Mouse (Mus musculus) adrenal gland, adult 18-20 months (tissue): Measurements from ENCODE around the gene Fam49a. TPM values are rescaled to one million over a fixed set of nuclear protein-coding genes. Genes with fewer than 3 reads are reported as not detected.
A peak's percentile ranks its signal among the peaks of the same experiment; 100 is the strongest.

Experiments
- DNase-seq, 2 experiments: peaks; one replicate each; pipeline ENCODE4 v3.0.0; 2021 to 2022; ENCODE audit warnings: low spot score in 2 of 2
- total RNA-seq, 2 experiments: library from RNA; stranded (reverse); gene quantifications; 1 replicate in 1 of 2; 2 replicates in 1 of 2; pipeline ENCODE4 v1.2.3; 2021

The Fam49a gene
- total RNA-seq, 2 experiments from 2014 or later: 15.0 to 18.8 TPM

DNA sequence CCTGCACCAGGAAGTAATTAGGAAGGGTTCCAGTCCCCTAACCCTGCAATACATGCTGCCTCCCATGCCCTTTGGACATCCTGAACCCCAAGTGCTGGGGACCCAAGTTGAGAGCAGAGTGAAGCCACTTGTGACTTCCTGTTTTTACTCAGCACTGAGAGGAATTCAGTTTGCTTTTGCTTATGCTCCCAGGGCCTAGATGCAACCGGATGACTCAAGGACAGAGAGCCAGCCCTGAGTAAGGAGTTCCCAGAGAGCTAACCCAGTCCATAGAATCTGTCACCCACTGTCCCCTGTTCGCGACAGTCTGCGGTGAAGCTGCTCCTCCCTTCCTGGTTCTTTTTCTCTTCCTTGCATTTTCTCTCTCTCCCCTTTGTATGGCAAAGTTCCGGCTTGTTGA is 2.2 kb downstream of the Fam49a start:
- no peak for DNase-seq

DNA sequence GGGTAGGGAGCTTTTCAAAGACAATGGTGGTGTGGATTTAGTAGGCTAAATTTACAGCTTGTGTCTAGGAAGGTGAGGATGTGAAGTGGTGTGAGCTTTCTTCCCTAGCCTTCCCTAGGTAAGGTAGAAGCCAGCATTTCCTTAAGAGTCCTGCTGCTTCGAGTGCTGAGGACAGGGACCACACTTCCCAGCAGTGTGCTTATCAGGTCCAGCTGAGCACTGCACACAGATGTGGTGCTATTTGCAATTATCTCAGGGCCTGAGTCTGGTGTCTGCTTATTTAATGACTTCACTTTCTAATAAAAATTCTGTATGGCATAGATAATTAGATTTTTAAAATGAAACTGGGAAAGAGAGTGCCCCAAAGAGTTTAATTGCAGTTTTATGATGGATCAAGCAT is 4.6 kb downstream of the Fam49a start:
- no peak for DNase-seq

DNA sequence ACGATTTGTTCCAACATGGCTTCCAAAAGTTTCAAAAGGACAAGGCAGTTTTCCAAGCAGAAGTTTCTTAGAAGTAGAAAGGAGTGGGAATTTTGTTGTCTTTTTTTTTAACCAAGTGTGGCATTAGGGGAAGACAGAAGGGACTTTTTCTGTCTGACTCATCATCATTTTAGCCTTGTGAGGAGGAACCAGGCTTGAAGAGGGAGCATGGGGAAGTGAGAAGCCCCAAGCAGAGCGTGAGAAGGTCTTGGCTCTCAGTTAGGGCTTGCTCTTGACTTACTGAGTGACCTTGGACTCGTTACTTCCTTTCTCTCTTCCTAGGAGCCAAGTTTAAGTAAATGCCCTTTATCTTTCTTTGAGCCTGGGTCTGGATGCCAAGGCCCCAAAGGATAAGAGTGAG is 8.6 kb downstream of the Fam49a start:
- no peak for DNase-seq

DNA sequence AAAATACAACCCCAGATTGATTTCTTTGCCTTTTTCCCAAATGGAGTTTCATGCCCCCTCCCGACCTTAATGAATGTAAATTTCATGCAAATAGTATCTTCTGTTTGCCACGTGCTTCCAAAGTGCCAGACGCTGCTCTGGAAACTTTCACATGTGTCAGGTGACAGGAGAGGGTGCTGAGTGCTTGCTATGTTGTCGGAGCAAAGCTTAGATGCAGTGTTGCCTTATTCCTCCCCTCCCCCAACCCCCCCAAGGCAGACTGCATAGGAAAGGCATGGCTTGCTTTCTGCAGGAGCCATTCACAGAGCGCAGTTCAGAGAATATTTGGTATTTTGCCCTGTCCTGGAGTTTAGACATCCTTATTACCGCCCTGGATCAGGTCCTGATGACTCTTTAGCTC is 12.2 kb downstream of the Fam49a start:
- DNase-seq: no peak

DNA sequence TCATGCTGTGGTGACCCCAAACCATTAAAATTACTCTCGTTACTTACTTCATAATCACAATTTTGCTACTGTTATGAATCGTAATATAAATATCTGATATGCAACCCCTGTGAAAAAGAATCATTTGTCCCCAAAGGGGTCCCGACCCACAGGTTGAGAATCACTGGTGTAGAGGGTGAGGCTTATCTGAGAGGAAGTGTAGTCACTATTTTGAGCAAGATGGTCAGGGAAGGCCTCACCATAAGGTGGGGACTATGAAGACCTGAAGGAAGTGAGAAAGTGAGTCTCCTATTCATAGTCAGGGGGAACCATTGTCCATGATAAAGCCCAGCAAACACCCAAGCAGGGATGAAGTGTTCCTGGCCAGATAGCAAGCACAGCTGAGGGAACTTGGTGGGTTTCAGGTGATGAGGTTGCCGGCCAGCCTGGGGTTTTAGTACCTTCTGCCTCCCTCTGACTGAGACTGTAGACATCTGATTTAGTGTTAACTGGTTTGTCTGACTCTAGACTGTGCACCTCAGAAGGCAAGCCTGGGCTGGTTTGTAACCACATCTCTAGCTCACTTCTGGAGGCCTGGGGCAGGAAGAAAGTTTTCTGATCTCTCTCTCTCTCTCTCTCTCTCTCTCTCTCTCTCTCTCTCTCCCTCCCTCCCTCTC is 13.3 kb downstream of the Fam49a start:
- no peak for DNase-seq

DNA sequence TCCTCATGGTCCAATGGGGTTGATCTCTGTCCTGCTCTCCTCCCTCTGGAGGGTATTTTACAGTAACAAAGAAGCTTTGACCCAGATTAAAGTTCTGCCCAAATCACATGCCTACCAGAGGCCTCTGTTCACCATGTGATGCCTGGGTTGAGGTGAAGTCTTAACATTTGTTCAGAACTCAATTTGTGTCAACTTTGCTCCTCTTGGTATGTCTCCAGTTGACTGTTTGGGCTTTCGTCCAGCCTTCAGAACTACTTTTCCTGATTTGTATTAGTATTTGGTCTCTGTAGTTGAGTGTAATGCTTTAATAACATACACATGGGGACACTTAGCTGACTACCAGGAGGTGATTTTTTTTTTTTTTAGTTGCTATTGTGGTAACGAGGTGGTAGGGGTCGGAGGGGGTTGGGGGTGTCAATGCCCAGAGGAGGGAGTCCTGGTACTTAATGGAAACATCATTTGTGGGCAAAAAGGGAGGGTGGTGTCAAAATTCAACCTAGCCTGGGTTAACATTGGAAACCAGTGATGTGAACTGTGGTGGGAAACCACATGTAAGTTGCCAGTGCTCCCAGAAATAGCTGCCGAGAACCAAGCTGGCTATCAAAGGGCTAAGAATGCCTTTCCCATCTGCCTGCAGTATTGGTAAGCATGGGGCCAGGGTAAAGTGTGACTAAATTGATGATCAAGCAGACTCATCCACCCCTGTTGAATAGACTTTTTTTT is 16.0 kb downstream of the Fam49a start:
- DNase-seq: no peak

DNA sequence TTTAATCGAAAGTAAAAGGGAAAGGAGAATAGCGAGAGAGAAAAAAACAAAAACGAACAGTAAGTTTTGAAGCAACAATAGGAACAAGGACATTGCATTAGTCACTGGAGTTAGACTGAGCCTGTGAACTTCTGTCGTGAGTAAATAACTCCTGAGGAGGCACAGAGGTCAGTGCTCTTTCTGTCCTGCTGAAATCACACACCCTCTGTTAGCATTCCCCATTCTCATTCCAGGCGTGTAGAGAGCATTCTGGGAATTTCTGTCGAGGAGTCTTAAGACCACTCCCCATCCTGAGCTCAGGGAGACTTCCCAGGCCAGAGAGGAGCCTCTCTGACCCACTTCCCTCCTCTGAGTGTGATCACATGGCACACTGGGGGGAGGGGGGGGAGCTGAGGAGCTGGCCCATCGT is 16.5 kb downstream of the Fam49a start:
- DNase-seq: peak in 1 of 2 experiments; percentile 36

DNA sequence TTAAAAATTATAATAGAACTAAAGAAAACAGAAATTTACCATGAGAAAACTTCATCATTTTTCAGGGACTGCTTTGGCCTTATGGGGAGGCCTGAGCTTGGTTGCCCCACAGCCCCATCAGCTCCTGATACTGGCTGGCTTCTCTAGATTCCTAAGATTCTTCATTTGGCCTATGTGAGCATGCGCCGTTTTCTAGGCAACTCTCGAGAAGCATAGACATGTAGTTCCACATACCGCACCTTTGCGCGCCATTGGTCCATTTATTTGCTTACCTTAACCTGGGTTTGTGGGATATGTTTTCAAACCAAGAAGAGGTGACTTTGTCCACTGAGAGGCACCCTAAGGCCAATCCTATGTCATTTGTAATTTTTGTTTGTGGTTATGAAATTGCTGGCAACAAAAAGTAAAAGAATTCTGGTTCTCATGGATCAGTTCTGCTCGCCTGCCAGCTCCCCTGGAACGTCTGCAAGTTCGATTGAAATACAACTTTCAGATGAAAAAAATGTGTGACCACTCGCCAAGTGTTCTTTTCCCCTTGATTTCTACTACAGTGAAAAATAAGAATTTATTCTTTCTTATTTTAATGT is 21.9 kb downstream of the Fam49a start:
- DNase-seq: no peak

DNA sequence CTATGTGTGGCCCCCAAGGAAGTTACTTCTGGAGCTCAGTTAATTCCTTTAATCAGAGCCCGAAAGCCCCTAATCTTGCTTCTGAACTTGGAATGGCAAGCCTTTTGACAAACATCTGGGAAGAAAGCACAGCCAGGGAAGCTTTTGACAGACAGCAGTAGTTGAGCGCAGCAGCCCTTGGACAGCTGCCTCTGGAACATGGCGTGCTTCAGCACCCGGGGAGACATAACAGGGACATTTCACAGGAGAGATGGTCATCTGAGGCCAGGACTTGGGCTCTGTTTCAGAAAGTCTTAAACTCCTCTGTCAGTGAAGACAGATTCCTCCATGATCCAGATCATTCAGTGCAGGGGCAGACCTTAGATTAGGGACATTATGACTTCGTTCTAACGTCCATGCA is 22.6 kb downstream of the Fam49a start:
- no peak for DNase-seq

DNA sequence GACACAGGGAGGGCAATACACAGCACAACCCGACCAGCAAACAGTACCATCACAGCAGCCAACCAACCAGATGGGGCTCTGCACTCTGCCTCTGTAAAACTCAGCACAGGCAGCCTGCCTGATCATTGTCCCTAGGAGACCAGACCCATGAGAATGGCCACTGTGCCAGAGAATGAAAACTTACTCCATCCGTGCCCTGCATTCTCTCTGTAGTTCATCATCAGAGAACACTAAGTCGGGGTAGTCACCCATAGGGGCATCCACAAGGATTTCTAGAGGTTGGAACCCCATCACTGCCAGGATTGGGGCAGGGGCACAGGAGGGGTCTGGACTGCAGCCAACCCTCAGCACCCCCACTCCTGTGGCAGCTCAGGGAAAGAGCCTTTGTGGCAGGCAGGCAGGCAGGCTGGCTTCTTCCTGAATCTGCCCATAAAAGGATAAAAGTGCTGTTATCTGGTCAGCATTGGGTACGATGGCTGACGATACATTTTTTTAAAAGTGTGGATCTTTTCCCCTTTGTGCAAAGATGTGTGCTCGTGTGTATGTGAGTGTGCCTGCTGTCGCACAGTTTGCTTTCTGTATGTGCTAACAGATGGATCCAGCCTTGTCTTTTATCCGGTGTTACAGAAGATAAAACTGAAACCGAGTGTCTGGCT is 25.3 kb downstream of the Fam49a start:
- DNase-seq: no peak

DNA sequence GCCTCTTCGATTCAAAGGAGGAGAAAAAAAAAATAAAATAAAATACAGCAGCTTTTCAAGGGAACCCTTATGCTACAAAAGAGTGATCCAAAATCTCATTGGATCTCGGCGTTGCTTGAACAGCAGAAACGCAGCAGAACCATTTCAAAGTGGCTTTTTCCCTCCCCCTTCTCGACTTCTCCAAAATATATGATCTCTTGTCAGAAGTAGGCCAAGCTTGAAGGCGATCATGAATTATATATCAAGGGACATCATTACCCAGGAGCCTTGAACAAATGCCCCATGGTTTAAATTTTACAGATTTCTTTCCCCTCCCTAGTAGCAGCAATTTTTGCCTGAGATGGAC is 25.8 kb downstream of the Fam49a start:
- DNase-seq: no peak

DNA sequence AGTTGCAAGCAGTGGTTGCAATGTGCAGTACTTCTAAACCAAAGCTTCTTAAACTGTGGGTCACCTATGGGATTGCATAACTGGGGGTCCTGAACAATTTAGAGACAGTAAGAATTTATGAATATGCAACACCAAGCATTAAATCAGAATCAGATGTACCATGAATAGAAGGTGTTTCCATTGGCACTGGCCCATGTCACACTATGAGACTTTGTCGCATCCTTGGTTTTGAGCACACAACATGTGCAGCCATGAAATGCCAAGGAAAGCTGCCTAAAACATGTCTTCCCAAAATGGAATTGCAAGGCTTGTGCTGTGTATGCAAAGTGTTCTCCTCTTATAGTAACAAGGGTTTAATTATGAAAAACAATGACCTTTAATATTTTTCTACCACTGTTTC is 26.6 kb downstream of the Fam49a start:
- no peak for DNase-seq

DNA sequence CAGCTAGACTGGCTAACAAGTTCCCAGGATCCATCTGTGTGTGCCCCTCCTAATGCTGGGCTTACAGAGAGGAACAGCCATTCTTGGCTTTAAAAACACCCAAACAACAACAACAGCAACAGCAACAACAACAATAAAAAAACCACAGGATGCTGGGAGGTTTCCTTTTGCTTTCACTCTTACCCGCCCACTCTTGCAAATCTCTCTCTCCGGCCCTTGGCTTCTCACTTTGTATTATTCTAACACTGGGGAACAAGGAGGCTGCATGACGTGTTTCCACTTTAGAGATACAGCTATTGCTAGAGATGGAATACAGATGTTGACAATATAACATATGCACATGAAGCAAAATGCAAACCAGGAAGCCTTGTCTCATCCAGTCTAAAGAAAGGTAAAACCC is 27.7 kb downstream of the Fam49a start:
- no peak for DNase-seq

DNA sequence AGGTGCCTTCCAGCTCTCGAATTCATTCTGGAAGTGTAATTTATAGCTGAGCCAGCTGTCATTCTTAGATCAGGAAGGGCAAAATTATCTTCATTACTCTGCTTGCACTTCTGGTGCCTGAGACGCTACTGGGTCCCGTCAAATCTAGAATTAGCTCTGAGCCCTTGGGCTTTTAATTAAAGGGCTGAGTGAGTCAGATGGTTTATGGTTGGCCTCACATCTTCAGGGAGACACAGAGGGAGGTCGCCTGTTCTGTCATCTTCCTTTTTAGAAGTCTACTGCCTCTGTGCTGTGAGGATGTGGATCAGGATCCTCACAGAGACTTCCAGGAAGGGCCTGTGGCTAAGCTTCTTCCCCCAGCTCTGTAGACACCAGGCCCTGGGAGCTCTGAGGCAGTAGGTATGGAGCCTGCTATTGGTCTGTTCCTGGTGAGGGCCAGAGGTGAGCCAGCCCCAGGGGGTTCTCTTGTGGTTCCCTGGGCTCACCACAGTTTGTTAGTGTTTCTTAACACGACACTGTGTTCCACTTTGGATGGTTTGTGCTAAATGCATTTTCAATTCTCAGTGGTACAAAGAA is 30.2 kb downstream of the Fam49a start:
- no peak for DNase-seq

DNA sequence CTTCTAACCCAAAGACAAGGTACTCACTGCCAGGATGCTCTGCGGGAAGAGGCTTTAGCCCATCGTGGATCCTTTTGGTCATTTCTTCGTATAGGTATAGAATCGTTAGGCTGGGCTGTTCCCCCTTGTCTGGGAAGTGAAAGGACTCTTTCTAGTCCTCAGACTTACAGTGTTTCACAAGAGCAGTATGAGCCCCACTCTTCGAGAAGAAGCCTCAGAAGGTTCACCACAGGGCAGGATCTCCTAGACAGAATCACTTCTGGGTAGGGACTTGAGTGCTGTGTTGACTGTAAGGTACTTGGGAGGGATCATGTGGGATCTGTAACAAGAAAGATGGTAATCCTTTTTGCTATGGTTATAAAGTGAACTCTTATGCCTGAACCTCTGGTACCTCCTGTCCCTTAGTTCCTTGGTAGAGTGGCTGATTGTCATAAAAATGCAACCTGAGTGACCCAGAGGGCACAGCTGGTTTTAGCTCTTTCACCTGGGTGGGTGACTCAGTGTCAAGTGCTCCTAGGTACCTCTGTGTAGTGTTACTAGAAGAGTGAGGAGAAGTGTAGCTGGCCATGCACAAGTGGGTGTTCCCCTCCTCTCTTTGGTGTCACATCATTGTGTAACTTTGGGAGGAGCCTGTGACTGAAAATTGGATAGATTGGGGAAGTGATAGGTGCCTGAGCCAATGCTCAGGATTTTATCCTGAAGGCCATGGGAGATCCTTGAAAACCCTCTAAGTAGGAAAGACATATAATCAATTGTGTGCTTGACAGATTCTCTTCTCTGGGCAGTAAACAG is 32.6 kb downstream of the Fam49a start:
- DNase-seq: no peak

DNA sequence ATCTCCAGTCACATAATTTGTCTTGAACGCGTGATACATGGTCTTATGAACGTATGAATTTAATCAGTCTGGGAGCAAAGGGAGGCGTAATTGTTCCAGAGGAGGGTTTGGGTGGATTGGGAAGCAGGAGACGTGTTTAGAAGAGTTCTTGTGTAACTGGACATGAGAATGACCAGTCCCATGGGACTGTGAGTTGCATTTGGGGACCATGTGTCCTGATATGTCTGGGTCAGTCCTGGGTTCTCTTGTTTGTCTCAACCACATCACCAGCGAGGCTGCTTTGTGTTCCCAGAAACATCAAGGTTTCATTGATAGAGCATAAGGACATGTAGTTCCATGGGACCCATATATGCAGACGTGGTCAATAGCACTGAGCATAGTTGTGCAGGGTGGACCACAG is 36.5 kb downstream of the Fam49a start:
- no peak for DNase-seq

DNA sequence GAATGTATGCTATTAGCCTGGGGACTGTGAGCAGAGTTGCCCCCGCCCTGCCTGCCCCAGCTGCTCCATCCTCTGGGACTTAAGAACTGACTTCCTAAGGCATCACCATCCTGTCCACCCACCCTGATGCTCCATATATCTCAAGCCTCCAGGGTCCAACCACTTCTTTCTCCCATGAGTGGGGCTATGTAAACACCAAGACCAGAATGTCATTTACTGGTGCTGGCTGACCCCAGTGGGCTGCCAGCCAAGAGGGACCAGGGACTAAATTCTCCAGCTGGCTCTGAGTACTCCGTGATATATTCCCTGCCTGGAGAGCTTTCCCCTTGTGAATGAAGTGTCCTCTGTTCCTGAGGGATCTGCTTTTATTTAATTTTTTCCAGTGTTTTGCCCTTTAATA is 37.4 kb downstream of the Fam49a start:
- no peak for DNase-seq

DNA sequence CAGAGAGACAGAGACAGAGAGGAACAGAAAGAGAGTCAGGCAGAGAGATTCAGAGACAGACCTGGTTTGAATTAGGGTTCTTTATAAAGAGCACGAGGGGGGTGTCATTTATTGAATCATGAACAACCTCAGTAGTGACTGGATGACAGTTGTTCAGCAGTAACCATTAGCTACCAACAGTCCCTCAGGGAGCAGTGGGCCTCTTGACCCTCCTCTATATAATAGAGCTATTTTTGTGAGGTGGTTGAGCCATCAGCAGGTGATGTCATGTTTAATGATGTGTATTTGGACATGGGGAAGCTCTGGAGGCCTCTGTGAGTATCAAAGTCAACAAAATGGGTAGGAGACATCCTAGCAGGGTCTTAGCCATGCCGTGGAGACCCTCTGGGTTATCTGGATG is 39.2 kb downstream of the Fam49a start:
- no peak for DNase-seq

DNA sequence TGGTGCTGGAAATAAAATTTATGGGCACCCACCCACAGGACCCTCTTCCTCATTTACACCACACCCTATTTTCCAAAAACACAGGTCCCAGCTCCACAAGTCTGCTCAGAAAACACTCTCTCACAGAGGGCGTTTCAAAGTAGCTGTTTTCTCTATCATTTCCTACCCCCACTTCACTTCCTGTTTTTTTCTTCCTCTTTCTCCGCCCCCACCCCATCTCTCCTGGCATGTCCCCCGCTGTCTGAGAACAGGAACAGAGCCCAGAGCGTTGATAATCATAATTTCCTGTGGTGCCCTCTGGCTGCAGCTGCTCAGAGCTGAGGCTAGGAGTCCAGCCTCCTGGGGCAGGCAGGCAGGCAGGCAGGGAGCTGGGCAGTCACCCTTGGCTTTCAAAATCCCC is 39.9 kb downstream of the Fam49a start:
- DNase-seq: no peak

DNA sequence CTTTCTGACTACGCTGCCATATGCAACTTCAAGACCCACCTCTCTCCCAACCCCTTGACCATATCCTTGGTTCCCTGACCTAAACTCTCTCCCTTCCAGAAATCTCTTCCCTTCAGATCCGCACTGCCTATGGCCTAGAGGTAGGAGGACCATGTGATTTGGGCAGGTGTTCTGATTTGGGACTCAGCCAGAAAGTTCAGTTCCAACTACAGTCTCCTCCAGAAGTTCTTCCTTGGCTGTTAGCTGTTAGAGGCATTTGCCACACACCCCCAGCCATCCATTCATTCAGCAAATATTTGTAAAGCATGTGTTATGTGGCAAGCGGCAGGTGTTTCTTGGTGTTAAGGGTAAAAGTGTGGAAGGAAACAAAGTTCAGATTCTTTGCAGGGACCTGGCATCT is 44.3 kb downstream of the Fam49a start:
- no peak for DNase-seq

DNA sequence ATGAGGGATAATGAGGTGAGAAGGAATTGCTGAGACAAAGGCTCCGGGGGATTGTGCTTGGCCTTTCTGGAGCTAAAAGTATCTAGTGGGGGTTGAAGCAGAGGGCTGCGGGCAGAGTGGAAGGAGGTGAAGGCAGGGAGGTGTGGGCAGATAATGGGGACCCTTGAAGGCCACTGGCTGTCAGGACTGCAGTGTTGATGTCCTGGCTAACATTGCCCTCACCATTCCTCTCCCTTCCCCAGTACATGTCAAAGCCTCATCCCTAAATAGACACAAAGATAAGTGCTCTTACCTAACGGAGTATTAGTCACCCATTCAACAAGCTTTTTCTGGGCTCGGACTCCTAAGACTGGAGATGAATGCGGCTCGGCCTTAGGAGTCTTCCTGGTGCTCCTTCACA is 44.9 kb downstream of the Fam49a start:
- no peak for DNase-seq
